Mouse (Mus musculus): Measurements from ENCODE around the gene Cmya5. TPM values are rescaled to one million over a fixed set of nuclear protein-coding genes. Genes with fewer than 3 reads are reported as not detected.

Gene Cmya5
- polyA plus RNA-seq, 1 experiment from 2014 or later = 0.01 TPM

DNA sequence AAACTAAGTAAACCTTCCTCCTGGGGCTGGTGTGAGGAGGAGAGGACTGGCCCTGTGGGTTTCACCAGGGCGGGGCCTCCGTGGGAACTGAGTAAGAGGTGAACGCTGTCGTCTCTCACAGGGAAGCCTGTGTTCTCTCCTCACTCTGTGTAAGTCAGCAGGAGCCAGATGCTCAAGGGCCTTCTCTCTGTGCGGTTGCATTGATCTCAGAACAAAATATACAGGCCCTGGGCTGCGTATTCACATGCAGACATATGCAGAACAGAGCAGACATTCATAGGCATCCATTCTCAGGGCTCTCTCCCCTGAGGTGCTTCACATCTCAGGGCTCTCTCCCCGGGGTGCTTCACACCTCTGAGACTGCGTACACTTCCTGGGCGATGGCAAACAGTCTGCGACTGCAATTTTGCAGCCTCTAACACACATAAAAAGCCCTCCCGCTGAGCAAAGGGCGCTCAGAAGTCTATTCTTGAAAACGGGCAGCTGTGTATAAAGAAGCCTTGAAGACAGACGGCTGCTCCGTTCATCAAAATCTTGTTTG, 71.6 kb downstream of the Cmya5 start:
- H3K27me3 ChIP-seq (ENCODE audit: insufficient read depth, poor library complexity, severe bottlenecking) = no peaks in the 10 kb centered on the region
- WGBS = 15% methylated on average over 15 of the region's 15 CpGs
- H3K36me3 ChIP-seq = no peaks in the 10 kb centered on the region
- peaks cover 5% of the 10 kb centered on the region; the same call in 1 of the 2 replicates for H3K9me3 ChIP-seq
- peak; percentile 7 for DNase-seq (ENCODE audit: low spot score)
- no peak overlapping the region for H3K4me3 ChIP-seq
- H3K27ac ChIP-seq = peak overlapping the region; percentile 53; the same call in 1 of the 2 replicates
- H3K4me1 ChIP-seq (replicated peaks) = peaks cover 13% of the 10 kb centered on the region

GRCm38 (mm10) chr13:93070406-93070805, 74.1 kb downstream of the Cmya5 start:
- Histone ChIP-seq H3K27me3 (ENCODE audit: insufficient read depth, poor library complexity, severe bottlenecking) (no peaks in the 10 kb centered on the region), H3K9me3 (no peaks in the 10 kb centered on the region), H3K27ac (no peak overlapping the region), H3K4me3 (no peak overlapping the region), H3K36me3 (no peaks in the 10 kb centered on the region), H3K4me1 (replicated peaks) (peaks cover 13% of the 10 kb centered on the region)
- 61% methylated on average over 8 of the region's 8 CpGs for WGBS
- no peak for DNase-seq (ENCODE audit: low spot score)

GRCm38 (mm10) chr13:93069481-93069880, 75.0 kb downstream of the Cmya5 start:
- Histone ChIP-seq H3K9me3 (no peaks in the 10 kb centered on the region), H3K4me3 (no peak overlapping the region), H3K27me3 (ENCODE audit: insufficient read depth, poor library complexity, severe bottlenecking) (no peaks in the 10 kb centered on the region), H3K27ac (no peak overlapping the region), H3K4me1 (replicated peaks) (peaks cover 13% of the 10 kb centered on the region), H3K36me3 (no peaks in the 10 kb centered on the region)
- DNase-seq (ENCODE audit: low spot score) = no peak
- WGBS = 57% methylated on average over 4 of the region's 4 CpGs

DNA sequence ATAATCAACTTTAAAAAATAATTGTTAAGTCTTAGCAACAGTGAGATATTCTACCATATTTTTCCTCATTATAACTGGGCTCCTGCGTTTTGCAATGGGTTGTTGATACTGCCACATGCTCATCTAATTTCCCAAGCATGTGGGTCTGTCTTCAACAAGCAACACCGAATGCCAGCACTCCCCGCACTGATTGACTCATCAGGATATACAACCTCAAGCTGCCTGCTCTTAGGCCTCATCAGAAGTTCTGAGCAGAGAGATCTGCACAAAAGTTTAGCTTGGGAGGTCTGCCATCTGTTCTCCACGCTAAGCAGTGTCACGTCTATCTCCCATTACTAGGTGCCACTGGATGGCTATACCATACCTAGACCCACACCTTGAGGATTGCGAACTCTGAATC, 76.2 kb downstream of the Cmya5 start:
- WGBS = 93% methylated on average over 6 of the region's 6 CpGs
- Histone ChIP-seq H3K4me1 (replicated peaks) (peaks cover 13% of the 10 kb centered on the region), H3K27me3 (ENCODE audit: insufficient read depth, poor library complexity, severe bottlenecking) (no peaks in the 10 kb centered on the region), H3K36me3 (no peaks in the 10 kb centered on the region), H3K9me3 (no peaks in the 10 kb centered on the region), H3K27ac (no peak overlapping the region), H3K4me3 (no peak overlapping the region)
- no peak for DNase-seq (ENCODE audit: low spot score)

DNA sequence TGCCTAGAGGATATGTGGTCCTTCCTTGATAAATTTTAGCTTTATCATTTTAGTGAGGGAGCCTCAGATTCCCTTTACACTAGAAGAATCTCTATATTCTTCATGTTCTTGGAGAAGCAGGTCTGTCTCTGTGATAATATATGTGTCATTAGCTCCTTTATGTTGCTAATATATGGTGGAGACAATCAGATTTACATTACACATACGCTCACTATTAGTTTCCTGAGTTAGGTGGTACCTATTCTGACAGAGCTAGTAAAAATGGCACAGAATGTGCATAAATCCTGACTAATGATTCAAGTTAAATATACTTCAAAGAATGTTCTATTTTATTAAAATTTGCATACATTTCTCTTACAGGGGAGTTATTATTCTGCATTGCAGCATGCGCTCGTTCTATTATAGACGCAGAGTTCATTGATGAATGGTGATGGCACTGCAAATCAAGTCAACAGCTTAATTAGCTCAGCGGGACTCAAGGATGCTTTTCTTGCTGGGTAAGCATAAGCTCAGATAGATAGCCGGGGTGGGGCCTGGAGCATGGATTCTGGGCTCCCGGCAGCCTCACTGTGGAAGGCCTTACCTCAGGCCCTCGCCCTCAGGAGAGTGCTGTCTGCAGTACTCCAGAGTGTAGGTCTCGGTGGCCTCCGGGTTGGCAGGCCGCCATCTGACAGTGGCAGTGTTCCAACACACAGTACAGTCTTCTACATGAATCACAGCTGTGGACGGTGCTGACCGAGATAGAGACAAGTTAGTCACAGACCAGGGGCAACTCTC, 81.5 kb downstream of the Cmya5 start:
- H3K27me3 ChIP-seq (ENCODE audit: insufficient read depth, poor library complexity, severe bottlenecking) = no peaks in the 10 kb centered on the region
- 89% methylated on average over 13 of the region's 13 CpGs for WGBS
- DNase-seq (ENCODE audit: low spot score) = no peak
- no peaks in the 10 kb centered on the region for H3K36me3 ChIP-seq
- no peak overlapping the region for H3K4me3 ChIP-seq
- H3K9me3 ChIP-seq = no peaks in the 10 kb centered on the region
- H3K4me1 ChIP-seq (replicated peaks) = no peaks in the 10 kb centered on the region
- no peak overlapping the region for H3K27ac ChIP-seq

GRCm38 (mm10) chr13:93061311-93061710, 83.2 kb downstream of the Cmya5 start:
- whole genome bisulfite sequencing = 88% methylated on average over 4 of the region's 4 CpGs
- Histone ChIP-seq H3K4me1 (replicated peaks) (no peaks in the 10 kb centered on the region), H3K27me3 (ENCODE audit: insufficient read depth, poor library complexity, severe bottlenecking) (no peaks in the 10 kb centered on the region), H3K36me3 (no peaks in the 10 kb centered on the region), H3K27ac (no peak overlapping the region), H3K4me3 (no peak overlapping the region), H3K9me3 (no peaks in the 10 kb centered on the region)
- DNase-seq (ENCODE audit: low spot score) = no peak

DNA sequence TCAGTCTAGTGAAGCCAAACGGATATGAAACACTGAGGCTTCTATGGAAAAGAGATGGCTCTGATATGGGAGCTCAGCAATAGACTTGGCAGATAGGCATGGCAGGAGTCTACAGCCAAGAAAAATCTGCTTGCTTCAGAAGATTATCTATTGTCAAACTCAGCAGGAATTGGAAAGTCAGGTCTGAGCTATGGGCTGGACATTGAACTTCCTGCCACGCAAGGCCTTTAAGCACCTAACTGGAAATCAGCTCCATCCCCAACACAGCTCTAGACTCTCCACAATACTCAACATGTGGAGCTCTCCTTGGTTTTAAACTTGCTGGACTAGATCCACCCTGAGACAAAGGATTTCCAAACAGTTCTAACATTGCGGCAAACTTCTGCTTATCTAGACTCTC, 84.1 kb downstream of the Cmya5 start:
- no peak for DNase-seq (ENCODE audit: low spot score)
- Histone ChIP-seq H3K9me3 (no peaks in the 10 kb centered on the region), H3K27me3 (ENCODE audit: insufficient read depth, poor library complexity, severe bottlenecking) (no peaks in the 10 kb centered on the region), H3K36me3 (no peaks in the 10 kb centered on the region), H3K27ac (no peak overlapping the region), H3K4me1 (replicated peaks) (no peaks in the 10 kb centered on the region), H3K4me3 (no peak overlapping the region)
- 89% methylated on average over 3 of the region's 3 CpGs for whole genome bisulfite sequencing

GRCm38 (mm10) chr13:93058551-93059011, 85.9 kb downstream of the Cmya5 start:
- WGBS = 81% methylated on average over 5 of the region's 5 CpGs
- H3K4me3 ChIP-seq = no peak overlapping the region
- no peak for DNase-seq (ENCODE audit: low spot score)

GRCm38 (mm10) chr13:93057492-93058260, 86.8 kb downstream of the Cmya5 start:
- Histone ChIP-seq H3K27ac (no peak overlapping the region), H3K9me3 (no peaks in the 10 kb centered on the region), H3K27me3 (ENCODE audit: insufficient read depth, poor library complexity, severe bottlenecking) (no peaks in the 10 kb centered on the region), H3K4me3 (no peak overlapping the region), H3K4me1 (replicated peaks) (no peaks in the 10 kb centered on the region), H3K36me3 (no peaks in the 10 kb centered on the region)
- no peak for DNase-seq (ENCODE audit: low spot score)
- 87% methylated on average over 7 of the region's 7 CpGs for WGBS

More at GRCm38 (mm10) chr13:93058551-93059011, 85.9 kb downstream of the Cmya5 start:
- H3K36me3 ChIP-seq = no peaks in the 10 kb centered on the region
- no peaks in the 10 kb centered on the region for H3K9me3 ChIP-seq
- no peaks in the 10 kb centered on the region for H3K4me1 ChIP-seq (replicated peaks)
- no peaks in the 10 kb centered on the region for H3K27me3 ChIP-seq (ENCODE audit: insufficient read depth, poor library complexity, severe bottlenecking)
- H3K27ac ChIP-seq = no peak overlapping the region

GRCm38 (mm10) chr13:93056091-93056490, 88.4 kb downstream of the Cmya5 start:
- H3K27ac ChIP-seq = no peak overlapping the region
- H3K4me3 ChIP-seq = no peak overlapping the region
- H3K27me3 ChIP-seq (ENCODE audit: insufficient read depth, poor library complexity, severe bottlenecking) = no peaks in the 10 kb centered on the region
- 77% methylated on average over 1 of the region's 1 CpGs for WGBS
- H3K9me3 ChIP-seq = no peaks in the 10 kb centered on the region
- no peaks in the 10 kb centered on the region for H3K36me3 ChIP-seq
- H3K4me1 ChIP-seq (replicated peaks) = no peaks in the 10 kb centered on the region
- DNase-seq (ENCODE audit: low spot score) = no peak

DNA sequence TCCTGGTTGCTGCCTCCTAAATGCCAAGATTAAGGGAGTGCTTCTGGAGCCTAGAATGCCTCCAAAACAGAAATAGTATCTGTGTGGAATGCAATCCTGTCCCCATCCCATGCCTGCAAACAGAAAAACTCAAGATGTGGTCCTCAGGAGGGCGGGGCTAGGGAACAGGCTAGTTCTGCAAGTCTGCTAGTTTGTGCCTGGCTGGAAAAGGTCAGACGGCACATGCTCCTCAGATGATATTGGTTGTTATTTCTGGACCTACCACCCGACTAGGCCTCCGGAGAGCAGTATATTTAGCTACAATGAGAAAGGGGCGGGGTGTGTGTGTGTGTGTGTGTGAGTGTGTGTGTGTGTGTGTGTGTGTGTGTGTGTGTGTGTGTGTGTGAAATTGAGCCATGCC, 93.0 kb downstream of the Cmya5 start:
- no peaks in the 10 kb centered on the region for H3K27me3 ChIP-seq (ENCODE audit: insufficient read depth, poor library complexity, severe bottlenecking)
- H3K4me3 ChIP-seq = no peak overlapping the region
- H3K27ac ChIP-seq = no peak overlapping the region
- DNase-seq (ENCODE audit: low spot score) = no peak
- H3K4me1 ChIP-seq (replicated peaks) = no peaks in the 10 kb centered on the region
- WGBS = 81% methylated on average over 5 of the region's 5 CpGs
- no peaks in the 10 kb centered on the region for H3K9me3 ChIP-seq
- H3K36me3 ChIP-seq = no peaks in the 10 kb centered on the region

GRCm38 (mm10) chr13:93041021-93041420, 103.5 kb downstream of the Cmya5 start:
- Histone ChIP-seq H3K36me3 (no peaks in the 10 kb centered on the region), H3K27me3 (ENCODE audit: insufficient read depth, poor library complexity, severe bottlenecking) (no peaks in the 10 kb centered on the region), H3K27ac (no peak overlapping the region), H3K9me3 (no peaks in the 10 kb centered on the region), H3K4me1 (replicated peaks) (peaks cover 5% of the 10 kb centered on the region), H3K4me3 (no peak overlapping the region)
- WGBS = 85% methylated on average over 9 of the region's 9 CpGs
- DNase-seq (ENCODE audit: low spot score) = no peak

DNA sequence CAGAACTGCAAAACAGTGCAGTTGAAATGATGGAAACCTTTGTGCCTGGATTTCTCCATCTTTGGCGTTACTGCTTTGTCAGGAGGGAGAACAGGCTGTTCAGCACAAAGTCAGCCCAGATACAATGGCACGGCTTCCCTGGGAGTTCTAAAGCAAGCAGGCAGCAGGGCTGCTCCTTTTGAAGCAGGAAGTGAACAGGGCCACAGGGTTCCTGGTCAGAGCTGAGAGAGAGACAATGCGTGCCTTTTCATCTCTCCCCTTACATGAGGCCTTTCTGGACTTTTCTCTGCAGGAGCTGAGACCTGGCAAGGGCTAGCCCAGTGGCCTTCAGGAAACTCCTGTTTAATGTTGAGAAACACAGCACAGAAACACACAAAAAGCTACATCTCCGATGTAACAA, 108.3 kb downstream of the Cmya5 start:
- no peak overlapping the region for H3K4me3 ChIP-seq
- H3K36me3 ChIP-seq = no peaks in the 10 kb centered on the region
- 28% methylated on average over 4 of the region's 4 CpGs for WGBS
- no peaks in the 10 kb centered on the region for H3K27me3 ChIP-seq (ENCODE audit: insufficient read depth, poor library complexity, severe bottlenecking)
- H3K9me3 ChIP-seq = no peaks in the 10 kb centered on the region
- H3K27ac ChIP-seq = peak overlapping the region; percentile 40
- no peak for DNase-seq (ENCODE audit: low spot score)
- peaks cover 7% of the 10 kb centered on the region for H3K4me1 ChIP-seq (replicated peaks)

All from hindbrain, embryonic 10.5 days (tissue).